Mouse (Mus musculus): ENCODE data around the gene Ntrk2. TPM values are rescaled to one million over a fixed set of nuclear protein-coding genes. Genes with fewer than 3 reads are reported as not detected.
A peak's percentile ranks its signal among the peaks of the same experiment; 100 is the strongest.

Ntrk2 gene
- polyA plus RNA-seq, 1 experiment from 2014 or later = 3.1 TPM

DNA sequence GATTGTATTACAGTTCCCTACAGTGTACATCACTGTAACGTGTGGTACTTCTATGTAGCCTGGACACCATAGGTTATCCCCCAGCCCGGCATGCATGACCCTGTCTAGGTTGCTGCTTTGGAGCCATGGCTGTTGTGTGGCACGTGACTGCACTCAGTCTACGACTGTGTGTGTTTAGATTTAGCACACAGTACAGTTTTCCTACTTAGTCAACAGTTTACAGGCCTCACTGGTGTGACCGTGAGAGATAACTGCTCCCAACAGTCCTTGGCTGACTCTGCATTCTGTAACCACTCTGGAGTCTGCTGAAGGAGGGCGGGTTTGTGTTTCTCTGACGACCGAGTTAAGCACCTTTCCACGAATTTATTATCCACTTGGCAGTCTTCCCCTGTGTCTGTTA, 370.1 kb downstream of the Ntrk2 start:
- Histone ChIP-seq H3K27me3 (replicated peaks) (no peaks in the 10 kb centered on the region), H3K4me2 (no peak overlapping the region), H3K27ac (ENCODE audit: poor library complexity, severe bottlenecking) (no peak overlapping the region), H3K4me1 (replicated peaks) (no peaks in the 10 kb centered on the region), H3K9ac (no peak overlapping the region), H3K9me3 (replicated peaks) (no peaks in the 10 kb centered on the region), H3K4me3 (no peak overlapping the region), H3K36me3 (no peaks in the 10 kb centered on the region)
- 72% methylated on average over 9 of the region's 9 CpGs for WGBS
- no peak for ATAC-seq (ENCODE audit: insufficient number of reproducible peaks, low FRiP score)

DNA sequence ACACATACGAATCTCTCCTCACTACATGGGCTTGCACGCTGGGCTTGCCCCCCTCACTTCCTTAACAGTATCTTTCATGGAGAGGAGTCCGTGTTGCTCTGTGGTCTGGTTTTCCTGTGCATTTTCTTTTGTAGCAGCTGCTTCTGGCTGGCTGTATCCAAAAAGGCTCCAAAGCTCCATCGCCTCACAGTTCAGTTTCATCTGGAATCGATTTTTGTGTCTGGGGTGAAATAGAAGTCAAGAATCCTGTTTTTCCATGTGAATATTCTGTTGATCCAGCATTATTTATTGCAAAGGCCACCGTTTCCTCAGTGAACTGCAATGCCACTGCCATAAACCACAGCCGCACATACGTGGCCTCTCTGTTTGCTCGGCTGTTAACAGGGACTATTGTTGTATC, 370.6 kb downstream of the Ntrk2 start:
- H3K36me3 ChIP-seq = no peaks in the 10 kb centered on the region
- no peak overlapping the region for H3K4me3 ChIP-seq
- 81% methylated on average over 9 of the region's 9 CpGs for WGBS
- no peaks in the 10 kb centered on the region for H3K9me3 ChIP-seq (replicated peaks)
- no peaks in the 10 kb centered on the region for H3K27me3 ChIP-seq (replicated peaks)
- H3K9ac ChIP-seq = no peak overlapping the region
- no peak overlapping the region for H3K27ac ChIP-seq (ENCODE audit: poor library complexity, severe bottlenecking)
- ATAC-seq (ENCODE audit: insufficient number of reproducible peaks, low FRiP score) = no peak
- H3K4me1 ChIP-seq (replicated peaks) = no peaks in the 10 kb centered on the region
- H3K4me2 ChIP-seq = no peak overlapping the region

DNA sequence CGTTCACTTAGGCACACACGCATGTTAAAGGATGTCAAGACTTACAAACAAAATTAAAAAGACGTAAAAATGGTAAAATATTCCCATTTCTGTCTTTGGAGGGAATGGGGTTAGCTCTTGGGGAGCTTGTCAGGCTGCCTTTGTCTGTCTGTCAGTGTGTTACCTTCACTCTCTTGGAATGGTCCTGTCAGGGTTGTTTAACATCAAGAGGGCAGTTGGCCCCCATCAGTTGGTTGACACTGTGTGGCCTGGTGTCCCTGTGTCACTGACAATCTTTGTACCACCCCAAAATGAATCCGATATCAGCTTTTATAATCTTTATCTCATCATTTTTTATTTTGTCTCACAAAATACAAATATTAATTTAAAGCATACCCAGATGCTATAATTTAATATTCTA, 373.6 kb downstream of the Ntrk2 start:
- Histone ChIP-seq H3K27me3 (replicated peaks) (no peaks in the 10 kb centered on the region), H3K4me2 (no peak overlapping the region), H3K9me3 (replicated peaks) (peaks cover 5% of the 10 kb centered on the region; the same call in 1 of the 2 replicates), H3K9ac (no peak overlapping the region), H3K4me1 (replicated peaks) (no peaks in the 10 kb centered on the region), H3K4me3 (no peak overlapping the region), H3K27ac (ENCODE audit: poor library complexity, severe bottlenecking) (no peak overlapping the region), H3K36me3 (no peaks in the 10 kb centered on the region)
- ATAC-seq (ENCODE audit: insufficient number of reproducible peaks, low FRiP score) = no peak
- WGBS = 85% methylated on average over 4 of the region's 4 CpGs

DNA sequence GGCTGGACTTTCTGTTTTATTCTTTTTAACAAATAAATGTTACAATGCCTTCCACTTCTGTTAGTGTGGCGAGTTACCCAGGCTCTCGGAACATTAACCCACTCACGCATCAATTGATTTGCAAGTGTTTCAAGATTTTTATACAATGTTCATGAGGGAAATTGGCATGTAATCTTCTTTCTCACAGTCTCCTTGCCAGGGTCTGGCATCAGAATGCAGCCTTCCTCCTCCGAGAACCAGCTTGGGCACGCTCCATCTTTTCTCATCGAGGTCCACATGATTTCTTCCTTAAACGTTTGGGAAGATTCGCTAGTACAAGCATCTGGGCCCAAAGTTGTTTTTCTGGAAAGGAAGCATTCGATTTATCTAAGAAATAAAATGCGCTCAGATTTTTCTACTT, 374.4 kb downstream of the Ntrk2 start:
- H3K36me3 ChIP-seq = no peaks in the 10 kb centered on the region
- no peak overlapping the region for H3K9ac ChIP-seq
- ATAC-seq (ENCODE audit: insufficient number of reproducible peaks, low FRiP score) = no peak
- no peaks in the 10 kb centered on the region for H3K27me3 ChIP-seq (replicated peaks)
- no peak overlapping the region for H3K4me3 ChIP-seq
- H3K27ac ChIP-seq (ENCODE audit: poor library complexity, severe bottlenecking) = no peak overlapping the region
- H3K9me3 ChIP-seq (replicated peaks) = peaks cover 5% of the 10 kb centered on the region; the same call in 1 of the 2 replicates
- H3K4me1 ChIP-seq (replicated peaks) = no peaks in the 10 kb centered on the region
- 79% methylated on average over 10 of the region's 10 CpGs for WGBS
- H3K4me2 ChIP-seq = no peak overlapping the region

DNA sequence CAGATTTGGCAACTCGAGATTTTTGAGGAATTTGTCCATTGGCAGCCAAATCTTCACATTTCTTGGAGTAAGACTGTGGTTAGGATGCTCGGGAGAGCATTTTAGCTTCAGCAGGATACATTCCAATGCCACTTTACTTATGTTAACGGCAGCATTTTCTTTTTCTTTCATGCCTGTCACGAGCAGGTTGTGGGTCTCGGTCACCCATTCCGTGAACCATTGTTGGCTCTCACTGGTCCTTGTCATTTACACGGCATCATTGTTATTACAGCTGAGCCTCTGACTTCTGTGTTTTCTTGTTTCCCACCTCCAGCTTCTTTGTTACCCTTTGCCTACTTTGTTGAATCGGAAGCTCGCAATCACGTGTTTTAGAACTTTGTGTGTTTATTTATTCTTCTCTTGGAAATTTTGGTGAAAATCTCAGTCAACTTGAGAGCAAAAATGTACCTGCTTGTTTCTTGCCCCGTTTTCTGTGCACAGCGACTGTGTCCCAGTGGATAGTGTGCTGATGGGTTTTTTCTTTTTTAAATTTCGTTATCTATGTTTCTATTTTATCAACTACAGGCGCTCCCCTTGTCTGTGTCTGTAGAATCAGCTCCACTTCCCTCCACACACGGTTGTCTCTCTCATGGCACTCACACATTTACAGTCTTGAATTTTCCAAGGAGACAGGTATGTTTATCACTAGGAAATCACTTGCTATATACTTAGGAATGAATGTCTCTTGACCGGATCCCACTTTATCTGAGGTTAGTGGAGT, 375.0 kb downstream of the Ntrk2 start:
- Histone ChIP-seq H3K36me3 (no peaks in the 10 kb centered on the region), H3K27ac (ENCODE audit: poor library complexity, severe bottlenecking) (no peak overlapping the region), H3K9ac (no peak overlapping the region), H3K27me3 (replicated peaks) (no peaks in the 10 kb centered on the region), H3K4me2 (peak overlapping the region; percentile 15; the same call in 1 of the 2 replicates), H3K9me3 (replicated peaks) (peaks cover 5% of the 10 kb centered on the region; the same call in 1 of the 2 replicates), H3K4me3 (no peak overlapping the region), H3K4me1 (replicated peaks) (no peaks in the 10 kb centered on the region)
- ATAC-seq (ENCODE audit: insufficient number of reproducible peaks, low FRiP score) = no peak
- 47% methylated on average over 16 of the region's 16 CpGs for WGBS

DNA sequence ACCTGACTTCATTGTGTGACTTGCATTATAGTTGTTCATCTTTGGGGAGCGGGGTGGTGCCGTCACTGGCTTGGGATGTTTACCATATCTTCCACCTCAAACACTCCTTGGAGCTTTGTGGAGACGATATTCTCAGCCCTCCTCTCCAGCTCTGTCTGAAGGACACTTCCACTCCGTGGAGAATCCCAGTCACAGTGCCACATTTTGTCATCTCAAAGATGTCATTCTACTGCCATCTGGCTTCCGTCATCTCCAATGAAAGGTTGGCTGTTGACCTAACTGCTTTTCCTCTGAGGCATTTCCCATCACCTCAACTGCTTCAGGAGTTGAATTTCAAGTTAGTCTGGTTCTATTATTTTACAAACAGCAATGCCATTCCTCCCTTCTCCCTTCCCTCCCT, 376.3 kb downstream of the Ntrk2 start:
- H3K27me3 ChIP-seq (replicated peaks) = no peaks in the 10 kb centered on the region
- H3K4me2 ChIP-seq = no peak overlapping the region
- no peaks in the 10 kb centered on the region for H3K4me1 ChIP-seq (replicated peaks)
- H3K9me3 ChIP-seq (replicated peaks) = peaks cover 5% of the 10 kb centered on the region; the same call in 1 of the 2 replicates
- 45% methylated on average over 5 of the region's 5 CpGs for WGBS
- no peaks in the 10 kb centered on the region for H3K36me3 ChIP-seq
- no peak overlapping the region for H3K4me3 ChIP-seq
- no peak for ATAC-seq (ENCODE audit: insufficient number of reproducible peaks, low FRiP score)
- H3K27ac ChIP-seq (ENCODE audit: poor library complexity, severe bottlenecking) = no peak overlapping the region
- no peak overlapping the region for H3K9ac ChIP-seq

Other genes starting within 250 kb of the Ntrk2 start
- gene Slc28a3, start 195.7 kb upstream of the Ntrk2 start, polyA plus RNA-seq (2016; fragmentation: Nextera tagmentation; extraction: Ambion mirVana) = not detected in 2 replicates

All from heart, embryonic 12.5 days (tissue).